Mouse (Mus musculus) adrenal gland, adult 10 weeks (tissue): ENCODE measurements around the gene Mllt11. TPM values are rescaled to one million over a fixed set of nuclear protein-coding genes. Genes with fewer than 3 reads are reported as not detected.

Experiments
- polyA plus RNA-seq: library from polyadenylated mRNA; stranded (reverse); fragments of 350-450 nt; fragmentation: Illumina TruSeq; extraction: RNeasy Lipid Tissue Mini Kit (QIAGEN cat#74804); gene quantifications from one replicate; pipeline ENCODE4 v1.2.3, GENCODE M21; 2014; ENCODE audit warnings: low read depth, low replicate concordance

The Mllt11 gene
- 29.9 TPM for polyA plus RNA-seq

DNA sequence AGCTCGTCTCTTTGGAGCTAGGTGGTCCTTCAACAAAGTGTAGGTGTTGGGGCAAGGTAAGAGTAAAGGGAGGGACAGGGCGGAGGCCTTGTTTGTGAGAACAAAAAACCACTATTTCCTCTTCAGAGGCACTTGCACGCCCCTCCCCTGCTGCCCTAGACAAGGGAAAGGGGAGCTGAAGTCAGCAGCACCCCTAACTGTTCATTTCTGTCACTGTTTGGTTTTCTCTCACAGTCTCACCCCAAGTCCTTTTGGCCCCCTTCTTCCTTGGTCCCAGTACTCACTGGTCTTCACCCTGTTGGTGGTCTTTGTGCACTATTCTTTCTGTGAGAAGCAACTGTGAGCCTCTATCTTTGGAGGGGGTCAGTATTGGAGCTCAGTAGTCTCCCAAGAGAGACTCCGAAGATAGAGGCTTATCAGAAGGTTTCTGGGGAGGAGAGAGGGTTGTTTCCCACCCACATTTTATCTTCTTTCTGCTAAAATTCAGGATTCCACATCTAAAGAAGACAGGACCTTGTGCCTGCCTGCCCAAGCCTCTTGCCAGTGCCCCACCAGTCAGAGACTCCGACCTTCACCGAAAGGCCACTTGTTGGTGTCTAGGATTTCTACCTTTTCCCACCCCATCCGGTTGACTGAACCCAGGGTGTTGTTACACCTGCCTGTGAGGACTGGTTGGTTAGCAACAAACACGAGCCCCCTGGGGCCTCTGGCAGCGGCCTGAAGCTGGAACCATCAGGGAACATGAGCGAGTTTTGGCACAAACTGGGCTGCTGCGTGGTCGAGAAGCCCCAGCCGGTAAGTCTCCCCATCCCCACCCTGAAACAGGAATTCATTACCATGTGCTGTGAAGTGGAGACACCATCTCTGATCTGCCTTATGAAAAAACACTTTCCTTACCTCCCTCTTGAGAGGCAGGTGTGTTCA lies at the start of gene Mllt11:
Gene Mllt11 (minus strand): TSS at position 874 of the 924 bp plus-strand sequence.

DNA sequence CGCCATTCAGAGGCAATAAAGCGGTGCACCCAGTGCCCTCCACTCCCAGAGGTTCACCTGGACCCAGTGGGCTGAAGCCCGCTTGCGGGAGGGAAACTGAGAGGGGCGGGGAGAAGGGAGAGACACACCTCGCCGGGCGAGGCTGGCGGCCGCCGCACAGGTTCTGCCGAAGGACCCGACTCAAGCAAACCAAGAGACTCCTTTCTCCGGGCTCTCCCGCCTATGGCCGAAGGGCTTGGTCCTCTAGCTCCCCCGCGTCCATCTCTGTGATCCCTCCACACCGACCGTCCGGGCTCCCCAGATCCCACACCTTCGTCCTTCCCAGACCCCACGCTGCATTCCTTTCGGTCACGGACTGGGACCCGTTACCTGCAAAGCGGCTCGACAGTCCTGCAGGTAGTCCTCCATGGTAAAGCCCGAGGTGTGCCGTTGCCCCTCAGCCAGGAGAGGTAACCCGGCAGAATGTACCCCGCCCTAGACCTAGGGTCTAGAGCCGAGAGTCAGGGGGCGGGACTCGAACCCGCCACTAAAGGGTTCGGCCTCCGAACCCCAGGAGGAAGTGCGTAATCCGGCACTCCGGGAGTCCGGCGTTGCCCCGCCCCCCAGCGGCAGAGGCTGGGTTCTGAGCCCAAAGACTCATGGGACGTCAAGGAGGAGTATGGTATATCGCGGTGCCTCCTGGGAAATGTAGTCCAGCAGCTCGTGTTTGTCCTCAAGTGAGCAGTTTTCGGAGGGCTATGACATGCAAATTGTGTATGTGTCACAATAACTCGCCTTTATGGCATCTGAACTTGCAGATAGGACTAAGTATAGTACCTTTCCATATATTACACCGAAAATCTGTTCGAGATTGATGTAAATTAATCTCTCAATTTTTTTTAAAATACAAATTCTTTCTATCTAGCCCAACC lies 49.5 kb upstream of the Mllt11 start, which contains the start of the genes Mindy1 and Prune1:
Gene Mindy1 (plus strand): TSS at position 130 of the 911 bp plus-strand sequence.
Gene Prune1 (minus strand): TSS at position 861 of the 911 bp plus-strand sequence.

DNA sequence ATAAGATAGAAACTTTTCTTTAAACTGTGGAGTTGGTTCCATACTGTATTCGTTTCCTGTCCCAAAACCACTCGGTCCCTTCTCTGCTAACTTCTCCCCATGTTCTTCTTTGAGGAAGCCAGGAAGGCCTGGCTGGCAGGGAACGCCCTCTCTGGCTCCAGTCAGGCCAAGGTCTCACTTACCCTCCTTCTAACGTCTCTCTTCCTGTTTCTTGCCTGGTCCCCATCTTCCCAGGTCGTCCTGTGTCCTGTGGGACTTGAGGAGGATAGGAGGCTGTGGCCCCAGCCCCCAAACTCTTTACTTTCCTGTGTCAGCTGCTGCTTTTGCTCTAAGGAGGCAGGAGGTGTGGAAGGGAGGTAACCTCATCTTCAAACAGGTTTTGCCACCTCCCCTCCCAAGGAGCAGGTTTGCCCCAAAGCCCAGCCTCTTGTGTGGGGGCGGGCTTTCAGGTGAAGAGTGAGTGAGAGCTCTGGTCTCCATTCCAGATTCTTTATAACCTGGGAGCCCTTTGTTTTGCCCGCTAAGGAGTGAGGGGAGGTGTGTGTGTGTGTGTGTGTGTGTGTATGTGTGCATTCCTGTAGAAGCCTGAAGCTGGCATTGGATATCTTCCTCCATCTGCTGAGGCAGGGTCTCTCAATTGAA lies 18.9 kb upstream of the Mllt11 start, which contains the start of gene Bnipl:
Gene Bnipl (minus strand): TSS at position 411 of the 642 bp plus-strand sequence.

DNA sequence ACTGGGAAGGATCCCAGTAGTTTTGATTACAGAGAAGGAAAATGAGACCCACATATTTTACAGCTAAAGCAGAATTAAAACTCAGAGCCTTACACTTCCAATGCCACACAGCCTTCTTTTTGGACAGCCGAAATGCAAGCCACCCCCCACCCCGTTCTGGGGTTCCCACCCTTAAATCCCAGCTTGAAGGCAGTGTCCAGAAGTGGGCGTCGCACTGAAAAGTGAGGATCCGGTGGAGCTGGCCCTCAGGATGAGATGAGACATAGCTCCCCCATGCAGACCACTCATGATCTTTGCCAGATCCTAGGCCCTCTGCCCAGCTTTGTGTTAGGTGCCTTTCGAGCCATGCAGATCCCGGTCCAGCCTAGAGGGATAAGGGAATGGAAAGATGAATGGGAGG lies 9.5 kb upstream of the Mllt11 start, which contains the start of gene Gm128:
Gene Gm128 (minus strand): TSS at position 101 of the 400 bp plus-strand sequence.

GRCm38 (mm10) chr3:95228148-95228893 lies 3.6 kb downstream of the Mllt11 start, which contains the start of gene Cdc42se1:
Cdc42se1 (plus strand) TSS chr3:95228732.

DNA sequence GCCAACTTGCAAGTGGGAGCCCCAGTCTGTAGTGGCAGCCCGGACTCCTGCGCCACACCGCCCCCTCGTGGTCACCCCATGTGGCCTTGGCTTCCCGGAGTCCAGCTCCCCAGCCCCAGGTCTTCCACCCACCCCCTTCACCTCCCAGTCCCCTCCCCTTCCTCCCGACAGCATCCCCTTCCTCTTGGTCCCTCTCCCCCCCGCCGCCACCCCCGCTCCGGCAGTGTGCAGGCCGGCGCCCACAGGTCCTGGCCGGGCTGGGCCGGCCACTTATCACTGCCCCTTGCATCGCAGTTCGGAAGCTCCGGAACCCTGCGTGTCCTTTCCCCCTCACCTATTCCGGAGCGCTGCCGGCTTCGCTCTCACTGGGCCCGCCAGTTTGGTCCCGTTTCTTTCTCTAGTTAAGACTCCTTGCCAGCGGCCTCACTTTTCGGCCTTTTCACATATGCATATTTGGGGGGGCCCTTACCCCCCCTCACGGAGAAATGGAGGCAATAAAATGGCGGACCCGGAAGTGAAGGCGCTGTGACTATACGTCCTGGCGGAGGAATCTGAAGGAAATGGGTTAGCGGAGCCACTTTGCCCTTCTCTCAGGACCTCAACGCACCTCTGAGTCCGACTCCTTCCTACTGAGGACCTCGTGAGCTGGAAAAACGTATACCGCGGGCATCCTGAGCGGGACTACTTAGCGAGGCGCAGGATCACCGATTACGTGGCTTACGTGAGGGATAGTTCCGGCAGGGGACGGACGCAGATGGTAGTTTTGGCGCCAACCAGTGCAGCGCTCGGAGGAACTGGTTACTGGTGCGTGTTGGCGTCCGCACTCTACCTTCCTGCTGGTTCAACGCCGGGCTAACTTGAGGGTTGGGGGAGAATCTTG lies 14.5 kb downstream of the Mllt11 start, which contains the start of gene Gabpb2:
Gene Gabpb2 (minus strand): TSS at position 662 of the 880 bp plus-strand sequence.

Other genes with a start within 250 kb of the Mllt11 start
- 7.3 TPM for gene Zfp687, start 216.7 kb downstream of the Mllt11 start, polyA plus RNA-seq
- 15.6 TPM for gene Psmd4, start 189.6 kb downstream of the Mllt11 start, polyA plus RNA-seq
- gene Pip5k1a, start 125.2 kb downstream of the Mllt11 start, polyA plus RNA-seq, result 30.4 TPM
- 10.4 TPM for gene Vps72, start 121.1 kb downstream of the Mllt11 start, polyA plus RNA-seq
- gene Tmod4, start 107.7 kb downstream of the Mllt11 start, polyA plus RNA-seq, result 5.0 TPM
- 16.7 TPM for gene Scnm1, start 98.2 kb downstream of the Mllt11 start, polyA plus RNA-seq
- gene Lysmd1, start 98.1 kb downstream of the Mllt11 start, polyA plus RNA-seq, result 2.9 TPM
- not detected for gene Tnfaip8l2, start 89.8 kb downstream of the Mllt11 start, polyA plus RNA-seq
- gene Sema6c, start 71.7 kb downstream of the Mllt11 start, polyA plus RNA-seq, result not detected
- 28.5 TPM for gene Gabpb2, start 14.3 kb downstream of the Mllt11 start, polyA plus RNA-seq
- gene Cdc42se1, start 3.4 kb downstream of the Mllt11 start, polyA plus RNA-seq, result 32.4 TPM
- not detected for gene Gm128, start 9.4 kb upstream of the Mllt11 start, polyA plus RNA-seq
- not detected for gene Bnipl, start 19.0 kb upstream of the Mllt11 start, polyA plus RNA-seq
- gene Mindy1, start 49.2 kb upstream of the Mllt11 start, polyA plus RNA-seq, result 221 TPM
- 13.7 TPM for gene Prune1, start 49.9 kb upstream of the Mllt11 start, polyA plus RNA-seq
- 1.2 TPM for gene Anxa9, start 75.0 kb upstream of the Mllt11 start, polyA plus RNA-seq
- gene Cers2, start 82.6 kb upstream of the Mllt11 start, polyA plus RNA-seq, result 221 TPM
- 15.8 TPM for gene Setdb1, start 125.0 kb upstream of the Mllt11 start, polyA plus RNA-seq
- not detected for gene 4930558C23Rik, start 170.7 kb upstream of the Mllt11 start, polyA plus RNA-seq
- 62.5 TPM for gene Arnt, start 202.2 kb upstream of the Mllt11 start, polyA plus RNA-seq